Mouse (Mus musculus): ENCODE data around the gene Aurkb. TPM values are rescaled to one million over a fixed set of nuclear protein-coding genes. Genes with fewer than 3 reads are reported as not detected.

Gene Aurkb
- polyA plus RNA-seq, 1 experiment from 2014 or later, result 92.5 TPM

GRCm38 (mm10) chr11:69099915-69100345, 54.5 kb downstream of the Aurkb start:
- Histone ChIP-seq H3K36me3 (ENCODE audit: control insufficient read depth, insufficient read depth, low read length) (peaks cover 45% of the 10 kb centered on the region), H3K27me3 (replicated peaks; ENCODE audit: control insufficient read depth, insufficient read depth, low read length) (no peaks in the 10 kb centered on the region), H3K9me3 (ENCODE audit: control insufficient read depth, low read length) (no peaks in the 10 kb centered on the region), H3K4me1 (ENCODE audit: control insufficient read depth, insufficient read depth, low read length) (peaks cover 29% of the 10 kb centered on the region), H3K27ac (replicated peaks; ENCODE audit: low read depth, low read length) (peak overlapping the region; percentile 98), H3K9ac (ENCODE audit: low read depth, low read length) (peak overlapping the region; percentile 77), H3K4me2 (ENCODE audit: low read depth, low read length) (peak overlapping the region; percentile 93), H3K4me3 (ENCODE audit: low read depth, low read length) (peak overlapping the region; percentile 58)
- WGBS, result 2% methylated on average over 22 of the region's 23 CpGs
- DNase-seq (ENCODE audit: low spot score), result peak; percentile 94
- peak; percentile 23 for ATAC-seq (ENCODE audit: low read depth)

GRCm38 (mm10) chr11:69100639-69101360, 55.4 kb downstream of the Aurkb start:
- Histone ChIP-seq H3K4me3 (ENCODE audit: low read depth, low read length) (peak overlapping the region; percentile 58; the same call in 1 of the 2 replicates), H3K27ac (replicated peaks; ENCODE audit: low read depth, low read length) (peak overlapping the region; percentile 98; the same call in 1 of the 2 replicates)
- 90% methylated on average over 20 of the region's 20 CpGs for WGBS

More at GRCm38 (mm10) chr11:69100639-69101360, 55.4 kb downstream of the Aurkb start:
- ATAC-seq (ENCODE audit: low read depth) (no peak), DNase-seq (ENCODE audit: low spot score) (no peak)
- no peaks in the 10 kb centered on the region for H3K9me3 ChIP-seq (ENCODE audit: control insufficient read depth, low read length)
- peak overlapping the region; percentile 93 for H3K4me2 ChIP-seq (ENCODE audit: low read depth, low read length)
- H3K27me3 ChIP-seq (replicated peaks; ENCODE audit: control insufficient read depth, insufficient read depth, low read length), result no peaks in the 10 kb centered on the region
- H3K4me1 ChIP-seq (ENCODE audit: control insufficient read depth, insufficient read depth, low read length), result peaks cover 26% of the 10 kb centered on the region
- peaks cover 54% of the 10 kb centered on the region for H3K36me3 ChIP-seq (ENCODE audit: control insufficient read depth, insufficient read depth, low read length)
- H3K9ac ChIP-seq (ENCODE audit: low read depth, low read length), result peak overlapping the region; percentile 77

Other genes with a start within 250 kb of the Aurkb start
- gene Ndel1, start 173.8 kb upstream of the Aurkb start, polyA plus RNA-seq (2014; fragmentation: Nextera tagmentation; extraction: Ambion mirVana), result 90.0 and 95.4 TPM in 2 replicates
- gene Rnf222, start 157.1 kb upstream of the Aurkb start, polyA plus RNA-seq (2014; fragmentation: Nextera tagmentation; extraction: Ambion mirVana), result 0.17 and 0.45 TPM in 2 replicates
- gene Rpl26, start 144.1 kb upstream of the Aurkb start, polyA plus RNA-seq (2014; fragmentation: Nextera tagmentation; extraction: Ambion mirVana), result 1,088 and 1,233 TPM in 2 replicates
- not detected in 2 replicates for gene Odf4, start 118.6 kb upstream of the Aurkb start, polyA plus RNA-seq (2014; fragmentation: Nextera tagmentation; extraction: Ambion mirVana)
- 7.3 and 8.9 TPM in 2 replicates for gene Arhgef15, start 88.2 kb upstream of the Aurkb start, polyA plus RNA-seq (2014; fragmentation: Nextera tagmentation; extraction: Ambion mirVana)
- 3.4 and 5.0 TPM in 2 replicates for gene Slc25a35, start 77.5 kb upstream of the Aurkb start, polyA plus RNA-seq (2014; fragmentation: Nextera tagmentation; extraction: Ambion mirVana)
- 44.9 and 50.1 TPM in 2 replicates for gene Rangrf, start 70.5 kb upstream of the Aurkb start, polyA plus RNA-seq (2014; fragmentation: Nextera tagmentation; extraction: Ambion mirVana)
- 19.1 and 21.9 TPM in 2 replicates for gene Pfas, start 37.2 kb upstream of the Aurkb start, polyA plus RNA-seq (2014; fragmentation: Nextera tagmentation; extraction: Ambion mirVana)
- gene Ctc1, start 29.7 kb upstream of the Aurkb start, polyA plus RNA-seq (2014; fragmentation: Nextera tagmentation; extraction: Ambion mirVana), result 36.5 and 47.3 TPM in 2 replicates
- gene Borcs6, start 14.1 kb downstream of the Aurkb start, polyA plus RNA-seq (2014; fragmentation: Nextera tagmentation; extraction: Ambion mirVana), result 12.1 and 12.4 TPM in 2 replicates
- 65.6 and 87.8 TPM in 2 replicates for gene Tmem107, start 25.2 kb downstream of the Aurkb start, polyA plus RNA-seq (2014; fragmentation: Nextera tagmentation; extraction: Ambion mirVana)
- 89.1 and 97.0 TPM in 2 replicates for gene Vamp2, start 42.8 kb downstream of the Aurkb start, polyA plus RNA-seq (2014; fragmentation: Nextera tagmentation; extraction: Ambion mirVana)
- 21.5 and 28.2 TPM in 2 replicates for gene Per1, start 49.6 kb downstream of the Aurkb start, polyA plus RNA-seq (2014; fragmentation: Nextera tagmentation; extraction: Ambion mirVana)
- 0.21 and 0.45 TPM in 2 replicates for gene Hes7, start 74.8 kb downstream of the Aurkb start, polyA plus RNA-seq (2014; fragmentation: Nextera tagmentation; extraction: Ambion mirVana)
- 0.14 and 0.63 TPM in 2 replicates for gene 9130213A22Rik, start 76.9 kb downstream of the Aurkb start, polyA plus RNA-seq (2014; fragmentation: Nextera tagmentation; extraction: Ambion mirVana)
- 0.39 and 1.9 TPM in 2 replicates for gene Aloxe3, start 80.2 kb downstream of the Aurkb start, polyA plus RNA-seq (2014; fragmentation: Nextera tagmentation; extraction: Ambion mirVana)
- gene Alox12b, start 111.3 kb downstream of the Aurkb start, polyA plus RNA-seq (2014; fragmentation: Nextera tagmentation; extraction: Ambion mirVana), result 0.62 and 4.8 TPM in 2 replicates
- gene Alox8, start 152.2 kb downstream of the Aurkb start, polyA plus RNA-seq (2014; fragmentation: Nextera tagmentation; extraction: Ambion mirVana), result 0.22 TPM in 1 of 2 replicates, not detected in the other
- gene Gucy2e, start 191.4 kb downstream of the Aurkb start, polyA plus RNA-seq (2014; fragmentation: Nextera tagmentation; extraction: Ambion mirVana), result 0.15 and 0.33 TPM in 2 replicates

All from embryonic facial prominence, embryonic 14.5 days (tissue).